30 mouse cellular contexts compared by ENCODE assay signal in genomic region chr5:21032626-21033025, GRCm38 (mm10).
"Had no signal": no experiment of that assay in that cellular context is flagged by ENCODE, and none has a peak within 500 bp of the region (broad histone marks: within the 10 kb centered on the region; RNA-seq: fewer than 3 reads in every experiment).

No protein-coding gene starts in this region.

- H3K9me3 ChIP-seq: limb, embryonic 10.5 days; limb, embryonic 12.5 days; limb, embryonic 13.5 days; limb, embryonic 15.5 days; liver, embryonic 12.5 days; liver, embryonic 13.5 days; liver, embryonic 15.5 days; lung, embryonic 15.5 days; megakaryocyte, embryonic 14.5 days; midbrain, embryonic 10.5 days; midbrain, embryonic 12.5 days; midbrain, embryonic 15.5 days had no signal

- H3K4me3 ChIP-seq: left cerebral cortex, adult 2 months; limb, embryonic 10.5 days; limb, embryonic 12.5 days; limb, embryonic 13.5 days; limb, embryonic 15.5 days; liver, embryonic 12.5 days; liver, embryonic 13.5 days; liver, embryonic 15.5 days; lung, embryonic 15.5 days; megakaryocyte, embryonic 14.5 days; midbrain, embryonic 10.5 days; midbrain, embryonic 12.5 days; midbrain, embryonic 15.5 days; myocyte had no signal

- DNase-seq: left cerebral cortex, postnatal 4 days; liver; liver, embryonic 13.5 days; liver, postnatal 0 days; lung, adult 18-20 months; lung, adult 2 months; lung, embryonic 14.5 days; lung, postnatal 10 days; lung, postnatal 14 days; lung, postnatal 36 days; lung, postnatal 4 days; midbrain, embryonic 14.5 days had no signal

- H3K4me1 ChIP-seq: lung, embryonic 15.5 days had no signal

- H3K27me3 ChIP-seq: limb, embryonic 12.5 days; limb, embryonic 13.5 days; limb, embryonic 15.5 days; liver, embryonic 12.5 days; liver, embryonic 13.5 days; liver, embryonic 15.5 days; lung, embryonic 15.5 days; megakaryocyte, embryonic 14.5 days; midbrain, embryonic 12.5 days; midbrain, embryonic 15.5 days had no signal

- H3K27ac ChIP-seq: left cerebral cortex, adult 2 months; limb, embryonic 10.5 days; limb, embryonic 12.5 days; limb, embryonic 13.5 days; limb, embryonic 15.5 days; liver, embryonic 12.5 days; liver, embryonic 13.5 days; liver, embryonic 14.5 days; liver, embryonic 15.5 days; lung, embryonic 15.5 days; macrophage; midbrain, embryonic 10.5 days; midbrain, embryonic 15.5 days had no signal

- ATAC-seq: liver, embryonic 12.5 days; liver, postnatal 0 days; lung, postnatal 0 days; midbrain, embryonic 16.5 days had no signal

- H3K9ac ChIP-seq: limb, embryonic 12.5 days; limb, embryonic 13.5 days; limb, embryonic 15.5 days; liver, embryonic 12.5 days; liver, embryonic 13.5 days; liver, embryonic 14.5 days; liver, embryonic 15.5 days; liver, postnatal 0 days; lung, embryonic 14.5 days; lung, embryonic 15.5 days; midbrain, embryonic 12.5 days; midbrain, embryonic 15.5 days had no signal

- H3K4me2 ChIP-seq: limb, embryonic 12.5 days; limb, embryonic 13.5 days; limb, embryonic 15.5 days; liver, embryonic 11.5 days; liver, embryonic 12.5 days; liver, embryonic 13.5 days; liver, embryonic 15.5 days; lung, embryonic 14.5 days; lung, embryonic 15.5 days; midbrain, embryonic 12.5 days; midbrain, embryonic 15.5 days had no signal
